Mouse (Mus musculus) gastrocnemius, adult 2 months (tissue): Measurements from ENCODE around the gene Cpne4. TPM values are rescaled to one million over a fixed set of nuclear protein-coding genes. Genes with fewer than 3 reads are reported as not detected.

Experiments
- DNase-seq: peaks from one replicate; pipeline ENCODE4 v3.0.0; 2022
- H3K27ac ChIP-seq: fragments of 200-600 bp; 2 replicates; pipeline ENCODE4 v1.8.1; 2022; ENCODE audit warnings: mild to moderate bottlenecking
- H3K4me3 ChIP-seq: fragments of 200-600 bp; 2 replicates; pipeline ENCODE4 v1.8.1; 2022; ENCODE audit warnings: mild to moderate bottlenecking, moderate library complexity
- CTCF ChIP-seq: fragments of 200-600 bp; IDR thresholded peaks from 2 replicates; pipeline ENCODE4 v1.8.1; 2022; ENCODE audit warnings: antibody characterized with exemption, mild to moderate bottlenecking, moderate library complexity
- intact Hi-C: fragments of 180-260 bp; cut with DNase I; formaldehyde crosslinking; loops from one replicate; pipeline ENCODE4 v1.15.1; 2025
- microRNA-seq: library from miRNA; unstranded; fragments of <30 nt; microRNA quantifications from one replicate; pipeline ENCODE4 v1.2.0, GENCODE M21; 2021
- total RNA-seq, 2 experiments: library from RNA; stranded (reverse); gene quantifications; 2 replicates each; pipeline ENCODE4 v1.2.3; 2021

Cpne4 gene
- total RNA-seq, 2 experiments from 2014 or later = not detected

- DNase-seq = no peak
- TF ChIP-seq CTCF = no peak
- intact Hi-C loops = no loop called here
- H3K27ac ChIP-seq = no peak overlapping the region
- no peak overlapping the region for H3K4me3 ChIP-seq
Measured at GRCm38 (mm10) chr9:105046014-105046413, 498.9 kb downstream of the Cpne4 start.

GRCm38 (mm10) chr9:105048351-105048750 lies 501.3 kb downstream of the Cpne4 start:
- Histone ChIP-seq H3K27ac (no peak overlapping the region), H3K4me3 (no peak overlapping the region)
- no peak for TF ChIP-seq CTCF
- intact Hi-C loops = no loop called here
- no peak for DNase-seq

GRCm38 (mm10) chr9:105049636-105050035 lies 502.6 kb downstream of the Cpne4 start:
- H3K4me3 ChIP-seq = no peak overlapping the region
- intact Hi-C loops = loop anchor here (10.0 kb wide), 1 partner anchor 345 kb away; the partner anchor contains the start of genes Aste1 and Nek11
- no peak for TF ChIP-seq CTCF
- no peak for DNase-seq
- H3K27ac ChIP-seq = no peak overlapping the region

- intact Hi-C loops = loop anchor here (10.0 kb wide), 1 partner anchor 345 kb away; the partner anchor contains the start of genes Aste1 and Nek11
- no peak for DNase-seq
- no peak for TF ChIP-seq CTCF
- Histone ChIP-seq H3K27ac (no peak overlapping the region), H3K4me3 (no peak overlapping the region)
Measured at GRCm38 (mm10) chr9:105050257-105050656, 503.2 kb downstream of the Cpne4 start.

- Histone ChIP-seq H3K27ac (peak within 1 kb of the TSS; percentile 95), H3K4me3 (peak within 1 kb of the TSS; percentile 91)
- TF ChIP-seq CTCF = peak; percentile 5; the same call in 1 of the 2 replicates
- intact Hi-C loops = loop anchor here (2.0 to 10.0 kb wide), 2 partner anchors 78 to 342 kb away; partner anchors contain the start of genes Aste1, Nek11 and Nudt16
- peak; percentile 90 for DNase-seq
Measured at GRCm38 (mm10) chr9:105053147-105053557, 506.1 kb downstream of the Cpne4 start, which contains the start of gene Mrpl3. Gene Mrpl3 (plus strand): TSS chr9:105053239.

GRCm38 (mm10) chr9:105053812-105054211 lies 506.7 kb downstream of the Cpne4 start:
- TF ChIP-seq CTCF = no peak
- Histone ChIP-seq H3K27ac (peak overlapping the region; percentile 95), H3K4me3 (peak overlapping the region; percentile 91)
- intact Hi-C loops = loop anchor here (2.0 to 10.0 kb wide), 2 partner anchors 77 to 341 kb away; partner anchors contain the start of genes Aste1, Nek11 and Nudt16
- DNase-seq = no peak

- no peak for TF ChIP-seq CTCF
- intact Hi-C loops = no loop called here
- DNase-seq = no peak
- Histone ChIP-seq H3K27ac (no peak overlapping the region), H3K4me3 (no peak overlapping the region)
Measured at GRCm38 (mm10) chr9:105069106-105069505, 522.0 kb downstream of the Cpne4 start.

GRCm38 (mm10) chr9:105072991-105073748 lies 526.1 kb downstream of the Cpne4 start:
- H3K27ac ChIP-seq = no peak overlapping the region
- intact Hi-C loops = no loop called here

GRCm38 (mm10) chr9:105074851-105075250 lies 527.8 kb downstream of the Cpne4 start:
- TF ChIP-seq CTCF = no peak
- intact Hi-C loops = no loop called here
- DNase-seq = no peak
- H3K4me3 ChIP-seq = no peak overlapping the region
- no peak overlapping the region for H3K27ac ChIP-seq

More at GRCm38 (mm10) chr9:105072991-105073748, 526.1 kb downstream of the Cpne4 start:
- no peak for DNase-seq
- no peak for TF ChIP-seq CTCF
- H3K4me3 ChIP-seq = no peak overlapping the region

GRCm38 (mm10) chr9:105076756-105077424 lies 529.8 kb downstream of the Cpne4 start:
- intact Hi-C loops = no loop called here
- Histone ChIP-seq H3K27ac (no peak overlapping the region), H3K4me3 (no peak overlapping the region)
- no peak for DNase-seq
- no peak for TF ChIP-seq CTCF

GRCm38 (mm10) chr9:105078460-105078859 lies 531.4 kb downstream of the Cpne4 start:
- Histone ChIP-seq H3K27ac (no peak overlapping the region), H3K4me3 (no peak overlapping the region)
- intact Hi-C loops = no loop called here
- TF ChIP-seq CTCF = no peak
- no peak for DNase-seq

GRCm38 (mm10) chr9:105080246-105080645 lies 533.2 kb downstream of the Cpne4 start:
- no peak for TF ChIP-seq CTCF
- intact Hi-C loops = no loop called here
- Histone ChIP-seq H3K4me3 (no peak overlapping the region), H3K27ac (no peak overlapping the region)
- no peak for DNase-seq

Small RNA genes lying within 50 kb of the gene (microRNA-seq; reads per million reads assigned to microRNA genes)
- not detected for gene Gm23391

Other genes with a start within 250 kb of the Cpne4 start
- not detected for gene Acpp, start 209.5 kb upstream of the Cpne4 start, total RNA-seq